Mouse (Mus musculus): ENCODE results near the gene Grap. TPM values are rescaled to one million over a fixed set of nuclear protein-coding genes. Genes with fewer than 3 reads are reported as not detected.
A peak's percentile ranks its signal among the peaks of the same experiment; 100 is the strongest.

Gene Grap
- polyA plus RNA-seq, 1 experiment from 2014 or later = 4.9 TPM

- Histone ChIP-seq H3K4me3 (ENCODE audit: low read depth, low read length) (no peak overlapping the region; the same call in 1 of the 2 replicates), H3K27ac (replicated peaks) (peak overlapping the region; percentile 82), H3K27me3 (ENCODE audit: control insufficient read depth, insufficient read depth, low read length) (no peaks in the 10 kb centered on the region), H3K36me3 (ENCODE audit: control insufficient read depth, insufficient read depth, low read length) (no peaks in the 10 kb centered on the region), H3K4me1 (replicated peaks; ENCODE audit: control insufficient read depth, insufficient read depth) (no peaks in the 10 kb centered on the region), H3K9me3 (ENCODE audit: control insufficient read depth, low read length) (no peaks in the 10 kb centered on the region), H3K9ac (ENCODE audit: low read length) (peak overlapping the region; percentile 13; the same call in 1 of the 2 replicates), H3K4me2 (replicated peaks; ENCODE audit: low read depth) (peak overlapping the region; percentile 37; the same call in 1 of the 2 replicates)
- no peak for DNase-seq (ENCODE audit: low spot score)
- WGBS = 14% methylated on average over 20 of the region's 22 CpGs
- ATAC-seq (ENCODE audit: low FRiP score, low TSS enrichment) = peak; percentile 21; the same call in 1 of the 2 replicates
- TF ChIP-seq CTCF (IDR thresholded peaks at IDR 0.05; ENCODE audit: low read depth) (no peak), EP300 (optimal IDR thresholded peaks at IDR 0.05) (no peak)
Measured at GRCm38 (mm10) chr11:61615686-61616522, 37.2 kb upstream of the Grap start.

DNA sequence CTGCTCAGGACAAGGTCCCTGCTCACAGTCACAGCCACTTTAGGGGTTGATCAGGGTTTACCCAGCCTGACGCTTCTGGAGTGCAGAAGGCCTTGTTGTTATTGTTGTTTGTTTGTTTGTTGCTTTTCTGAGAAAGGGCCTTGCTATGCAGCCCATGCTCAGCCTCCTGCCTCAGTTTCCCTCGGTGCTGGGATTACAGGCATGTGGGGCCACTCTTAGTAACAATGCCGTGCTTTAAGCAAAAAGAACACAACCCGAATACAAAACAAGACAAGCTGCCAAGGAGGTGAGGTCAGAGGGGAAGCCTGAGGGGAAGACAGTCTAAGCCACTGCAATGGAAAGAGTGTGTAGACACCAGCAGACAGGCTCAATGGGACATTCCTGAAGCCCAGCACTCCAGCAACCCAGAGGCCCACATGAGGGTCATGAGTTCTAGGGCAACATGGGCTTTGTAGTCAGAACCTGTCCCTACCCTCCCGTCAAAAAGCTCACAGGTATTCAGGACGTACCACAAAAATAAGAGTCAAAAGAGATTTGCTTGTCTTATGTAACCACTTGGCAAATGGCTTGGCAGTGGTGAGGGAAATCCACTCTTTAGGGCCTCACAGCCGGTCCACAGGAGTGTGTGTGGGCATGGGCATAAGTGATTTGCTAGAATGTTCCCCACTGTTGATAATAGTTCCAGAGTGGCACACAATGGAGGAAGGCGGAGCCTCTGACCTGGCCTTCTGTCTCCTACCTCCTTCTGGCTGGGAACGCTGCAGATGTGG is 36.4 kb upstream of the Grap start:
- no peak overlapping the region for H3K4me3 ChIP-seq (ENCODE audit: low read depth, low read length)
- H3K4me2 ChIP-seq (replicated peaks; ENCODE audit: low read depth) = no peak overlapping the region
- H3K9me3 ChIP-seq (ENCODE audit: control insufficient read depth, low read length) = no peaks in the 10 kb centered on the region
- H3K27ac ChIP-seq (replicated peaks) = peak overlapping the region; percentile 81
- no peaks in the 10 kb centered on the region for H3K36me3 ChIP-seq (ENCODE audit: control insufficient read depth, insufficient read depth, low read length)
- no peak for DNase-seq (ENCODE audit: low spot score)
- WGBS = 62% methylated on average over 9 of the region's 9 CpGs
- H3K9ac ChIP-seq (ENCODE audit: low read length) = no peak overlapping the region; the same call in 1 of the 2 replicates
- TF ChIP-seq EP300 (optimal IDR thresholded peaks at IDR 0.05) (no peak), CTCF (IDR thresholded peaks at IDR 0.05; ENCODE audit: low read depth) (no peak)
- ATAC-seq (ENCODE audit: low FRiP score, low TSS enrichment) = no peak
- H3K27me3 ChIP-seq (ENCODE audit: control insufficient read depth, insufficient read depth, low read length) = no peaks in the 10 kb centered on the region
- H3K4me1 ChIP-seq (replicated peaks; ENCODE audit: control insufficient read depth, insufficient read depth) = no peaks in the 10 kb centered on the region

DNA sequence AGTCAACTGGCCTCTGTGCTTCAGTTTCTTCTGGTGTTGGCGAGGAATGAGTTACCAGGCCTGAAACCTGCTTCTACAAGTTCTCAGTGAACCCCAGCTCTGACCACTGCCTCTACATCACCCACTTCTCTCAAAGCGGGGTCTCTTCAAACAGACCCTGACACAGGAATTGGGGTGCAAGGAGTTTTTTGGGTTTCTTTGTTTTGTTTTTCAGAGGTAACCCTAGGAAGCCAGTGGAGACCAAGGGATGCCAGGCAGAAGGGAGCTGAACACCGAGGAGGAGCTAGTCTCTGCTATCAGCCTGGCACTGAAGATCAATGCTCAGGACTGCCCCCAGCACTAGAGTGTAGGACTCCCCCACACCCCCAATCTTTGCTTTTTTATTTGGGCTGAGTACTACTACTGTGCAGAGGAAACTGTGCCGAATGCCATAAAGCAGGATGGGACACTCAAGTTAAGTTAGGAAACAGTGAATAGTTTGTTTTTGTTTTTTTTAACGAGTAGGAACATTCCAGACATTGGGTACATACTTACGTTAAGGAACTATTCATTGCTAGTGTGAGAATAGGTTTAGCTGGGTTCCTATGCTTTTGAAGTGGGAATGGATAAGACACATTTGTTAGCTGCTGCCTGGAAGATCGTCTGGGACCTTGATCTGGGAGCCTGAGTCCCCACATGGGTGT is 35.6 kb upstream of the Grap start:
- Histone ChIP-seq H3K4me2 (replicated peaks; ENCODE audit: low read depth) (no peak overlapping the region), H3K27ac (replicated peaks) (0 out of 2 replicates have a peak overlapping the region, but pooled peaks have one; percentile 35), H3K4me1 (replicated peaks; ENCODE audit: control insufficient read depth, insufficient read depth) (no peaks in the 10 kb centered on the region), H3K9me3 (ENCODE audit: control insufficient read depth, low read length) (no peaks in the 10 kb centered on the region), H3K27me3 (ENCODE audit: control insufficient read depth, insufficient read depth, low read length) (no peaks in the 10 kb centered on the region), H3K36me3 (ENCODE audit: control insufficient read depth, insufficient read depth, low read length) (no peaks in the 10 kb centered on the region), H3K4me3 (ENCODE audit: low read depth, low read length) (no peak overlapping the region), H3K9ac (ENCODE audit: low read length) (no peak overlapping the region)
- 75% methylated on average over 7 of the region's 7 CpGs for WGBS
- DNase-seq (ENCODE audit: low spot score) (no peak), ATAC-seq (ENCODE audit: low FRiP score, low TSS enrichment) (no peak)
- no peak for TF ChIP-seq EP300 (optimal IDR thresholded peaks at IDR 0.05)
- no peak for TF ChIP-seq CTCF (IDR thresholded peaks at IDR 0.05; ENCODE audit: low read depth)

GRCm38 (mm10) chr11:61618131-61618530 is 34.9 kb upstream of the Grap start:
- Histone ChIP-seq H3K27me3 (ENCODE audit: control insufficient read depth, insufficient read depth, low read length) (no peaks in the 10 kb centered on the region), H3K9ac (ENCODE audit: low read length) (no peak overlapping the region), H3K9me3 (ENCODE audit: control insufficient read depth, low read length) (no peaks in the 10 kb centered on the region), H3K4me1 (replicated peaks; ENCODE audit: control insufficient read depth, insufficient read depth) (no peaks in the 10 kb centered on the region), H3K4me2 (replicated peaks; ENCODE audit: low read depth) (no peak overlapping the region), H3K36me3 (ENCODE audit: control insufficient read depth, insufficient read depth, low read length) (no peaks in the 10 kb centered on the region), H3K27ac (replicated peaks) (no peak overlapping the region), H3K4me3 (ENCODE audit: low read depth, low read length) (no peak overlapping the region)
- no peak for DNase-seq (ENCODE audit: low spot score)
- no peak for TF ChIP-seq CTCF (IDR thresholded peaks at IDR 0.05; ENCODE audit: low read depth)
- TF ChIP-seq EP300 (optimal IDR thresholded peaks at IDR 0.05) = no peak
- ATAC-seq (ENCODE audit: low FRiP score, low TSS enrichment) = no peak
- 79% methylated on average over 8 of the region's 8 CpGs for WGBS

DNA sequence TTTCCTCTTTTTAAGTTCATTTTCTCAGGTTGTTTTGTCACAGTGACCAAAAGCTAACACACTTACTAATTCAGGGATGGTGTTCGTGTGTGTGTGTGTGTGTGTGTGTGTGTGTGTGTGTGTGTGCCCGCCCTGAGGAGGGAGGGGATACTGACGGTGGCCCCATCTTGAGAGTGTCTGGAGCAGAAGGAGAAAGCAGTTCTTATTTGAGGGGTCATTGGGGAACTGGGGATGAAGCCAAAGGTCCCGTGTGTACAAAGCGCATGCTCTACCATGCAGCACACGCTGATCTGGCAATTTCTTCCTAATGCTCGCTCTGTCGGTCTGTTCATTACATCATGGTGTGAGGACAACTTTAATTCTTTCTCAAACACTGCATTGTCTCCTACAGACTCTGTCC is 34.5 kb upstream of the Grap start:
- Histone ChIP-seq H3K9ac (ENCODE audit: low read length) (no peak overlapping the region), H3K9me3 (ENCODE audit: control insufficient read depth, low read length) (no peaks in the 10 kb centered on the region), H3K27me3 (ENCODE audit: control insufficient read depth, insufficient read depth, low read length) (no peaks in the 10 kb centered on the region), H3K4me2 (replicated peaks; ENCODE audit: low read depth) (no peak overlapping the region), H3K4me1 (replicated peaks; ENCODE audit: control insufficient read depth, insufficient read depth) (no peaks in the 10 kb centered on the region), H3K27ac (replicated peaks) (no peak overlapping the region), H3K4me3 (ENCODE audit: low read depth, low read length) (no peak overlapping the region), H3K36me3 (ENCODE audit: control insufficient read depth, insufficient read depth, low read length) (no peaks in the 10 kb centered on the region)
- DNase-seq (ENCODE audit: low spot score) (no peak), ATAC-seq (ENCODE audit: low FRiP score, low TSS enrichment) (no peak)
- 83% methylated on average over 8 of the region's 8 CpGs for WGBS
- TF ChIP-seq EP300 (optimal IDR thresholded peaks at IDR 0.05) = no peak
- no peak for TF ChIP-seq CTCF (IDR thresholded peaks at IDR 0.05; ENCODE audit: low read depth)
